Mouse (Mus musculus) layer of hippocampus, adult 2 months (tissue): ENCODE results near the gene Tapbp. TPM values are rescaled to one million over a fixed set of nuclear protein-coding genes. Genes with fewer than 3 reads are reported as not detected.
"Not testable (repeated sequence)": the region's sequence is repeated elsewhere in the genome, so short reads cannot be mapped to it uniquely, and the experiment has no call there.

Experiments
- DNase-seq, 2 experiments: peaks; one replicate each; pipeline ENCODE4 v3.0.0; 2022; ENCODE audit warnings: low spot score in 2 of 2
- H3K27ac ChIP-seq: fragments of 200-600 bp; 2 replicates; pipeline ENCODE4 v1.8.1; 2022
- H3K4me3 ChIP-seq: fragments of 200-600 bp; 2 replicates; pipeline ENCODE4 v1.8.1; 2022; ENCODE audit warnings: mild to moderate bottlenecking
- CTCF ChIP-seq: fragments of 200-600 bp; conservative IDR thresholded peaks from 2 replicates; pipeline ENCODE4 v1.8.1; 2022; ENCODE audit warnings: antibody characterized with exemption, mild to moderate bottlenecking, moderate library complexity
- total RNA-seq, 2 experiments: library from RNA; stranded (reverse); gene quantifications; 2 replicates each; pipeline ENCODE4 v1.2.3; 2021

The Tapbp gene
- total RNA-seq, 2 experiments from 2014 or later = 30.2 to 40.1 TPM

GRCm38 (mm10) chr17:33948090-33948904, 32.6 kb downstream of the Tapbp start:
- no peak for TF ChIP-seq CTCF
- no peak overlapping the region for H3K4me3 ChIP-seq
- H3K27ac ChIP-seq = 0 out of 2 replicates have a peak overlapping the region, but pooled peaks have one; percentile 7
- no peak for DNase-seq

- TF ChIP-seq CTCF = no peak
- no peak overlapping the region for H3K27ac ChIP-seq
- DNase-seq = no peak
- H3K4me3 ChIP-seq = no peak overlapping the region
Measured at GRCm38 (mm10) chr17:33948905-33949537, 33.3 kb downstream of the Tapbp start.

- TF ChIP-seq CTCF = no peak
- H3K4me3 ChIP-seq = peak overlapping the region; percentile 71
- DNase-seq = no peak
- peak overlapping the region; percentile 94 for H3K27ac ChIP-seq
Measured at GRCm38 (mm10) chr17:33950131-33950625, 34.5 kb downstream of the Tapbp start.

GRCm38 (mm10) chr17:33951021-33951946, 35.6 kb downstream of the Tapbp start, which contains the start of gene B3galt4:
Gene B3galt4, minus strand, starts transcription at chr17:33951488.
- peak; percentile 78 for DNase-seq
- no peak for TF ChIP-seq CTCF
- peak within 1 kb of the TSS; percentile 71 for H3K4me3 ChIP-seq
- peak within 1 kb of the TSS; percentile 94 for H3K27ac ChIP-seq

GRCm38 (mm10) chr17:33952015-33952414, 36.3 kb downstream of the Tapbp start:
- Histone ChIP-seq H3K4me3 (peak overlapping the region; percentile 71; the same call in 1 of the 2 replicates), H3K27ac (peak overlapping the region; percentile 94; the same call in 1 of the 2 replicates)
- not testable (repeated sequence) for DNase-seq

GRCm38 (mm10) chr17:33952879-33953278, 37.2 kb downstream of the Tapbp start:
- no peak for TF ChIP-seq CTCF
- Histone ChIP-seq H3K27ac (no peak overlapping the region), H3K4me3 (no peak overlapping the region)
- DNase-seq = no peak

GRCm38 (mm10) chr17:33953310-33953709, 37.6 kb downstream of the Tapbp start:
- Histone ChIP-seq H3K27ac (no peak overlapping the region), H3K4me3 (no peak overlapping the region)

GRCm38 (mm10) chr17:33953961-33954565, 38.4 kb downstream of the Tapbp start:
- no peak for DNase-seq
- Histone ChIP-seq H3K4me3 (peak overlapping the region; percentile 85), H3K27ac (peak overlapping the region; percentile 98; the same call in 1 of the 2 replicates)
- TF ChIP-seq CTCF = no peak

More at GRCm38 (mm10) chr17:33953310-33953709, 37.6 kb downstream of the Tapbp start:
- no peak for DNase-seq
- TF ChIP-seq CTCF = no peak

GRCm38 (mm10) chr17:33954646-33955554, 39.2 kb downstream of the Tapbp start:
- TF ChIP-seq CTCF = no peak
- peak overlapping the region; percentile 85 for H3K4me3 ChIP-seq
- peak overlapping the region; percentile 98 for H3K27ac ChIP-seq
- DNase-seq = peak in 1 of 2 experiments; percentile 9

GRCm38 (mm10) chr17:33955555-33956214, 40.0 kb downstream of the Tapbp start, which contains the start of the genes Vps52 and Rps18:
Gene Vps52, plus strand, starts transcription at chr17:33955812.
Gene Rps18, minus strand, starts transcription at chr17:33956001.
- DNase-seq = peak; percentile 96 to 97
- Histone ChIP-seq H3K4me3 (peak within 1 kb of the TSS; percentile 85), H3K27ac (peak within 1 kb of the TSS; percentile 98)
- TF ChIP-seq CTCF = peak; percentile 63
